Mouse (Mus musculus) T-cell, adult 2 months (primary cell): ENCODE measurements around the gene Ankrd65.

ENCODE experiments used
- DNase-seq: peaks from one replicate; pipeline ENCODE4 v3.0.0; 2022; ENCODE audit warnings: low spot score

The Ankrd65 gene

DNA sequence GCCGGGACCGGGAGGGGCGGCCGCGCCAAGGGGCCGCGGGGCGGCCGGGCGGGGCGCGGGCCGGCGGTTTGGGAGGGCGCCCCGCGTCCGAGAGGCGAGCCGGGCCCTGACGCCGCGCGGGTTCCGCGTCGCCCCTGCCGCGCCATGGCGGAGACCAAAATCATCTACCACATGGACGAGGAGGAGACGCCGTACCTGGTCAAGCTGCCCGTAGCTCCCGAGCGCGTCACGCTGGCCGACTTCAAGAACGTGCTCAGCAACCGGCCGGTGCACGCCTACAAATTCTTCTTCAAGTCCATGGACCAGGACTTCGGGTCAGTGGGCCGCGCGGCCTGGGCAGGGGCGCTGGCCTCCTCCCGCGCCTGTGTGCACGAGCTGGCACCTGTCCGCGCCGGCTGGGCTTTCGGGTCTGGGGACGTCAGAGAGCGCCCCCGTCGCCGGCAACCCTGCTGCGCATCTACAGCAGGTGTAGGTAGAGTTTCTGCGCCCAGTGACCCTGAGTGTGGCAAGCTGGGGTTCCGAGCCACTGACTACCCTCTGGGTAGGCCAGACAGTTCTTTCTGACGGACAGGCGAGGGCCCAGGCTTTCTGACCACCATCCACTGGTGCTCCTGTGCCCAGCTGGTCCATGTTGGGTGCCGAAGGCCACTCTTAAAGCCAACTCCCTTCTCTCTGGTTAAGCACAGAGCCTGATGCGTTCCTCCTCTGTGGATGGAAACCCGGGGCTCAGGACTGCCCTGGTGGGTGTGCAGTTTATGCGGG, 57.5 kb downstream of the Ankrd65 start:
- peak; percentile 14 for DNase-seq

DNA sequence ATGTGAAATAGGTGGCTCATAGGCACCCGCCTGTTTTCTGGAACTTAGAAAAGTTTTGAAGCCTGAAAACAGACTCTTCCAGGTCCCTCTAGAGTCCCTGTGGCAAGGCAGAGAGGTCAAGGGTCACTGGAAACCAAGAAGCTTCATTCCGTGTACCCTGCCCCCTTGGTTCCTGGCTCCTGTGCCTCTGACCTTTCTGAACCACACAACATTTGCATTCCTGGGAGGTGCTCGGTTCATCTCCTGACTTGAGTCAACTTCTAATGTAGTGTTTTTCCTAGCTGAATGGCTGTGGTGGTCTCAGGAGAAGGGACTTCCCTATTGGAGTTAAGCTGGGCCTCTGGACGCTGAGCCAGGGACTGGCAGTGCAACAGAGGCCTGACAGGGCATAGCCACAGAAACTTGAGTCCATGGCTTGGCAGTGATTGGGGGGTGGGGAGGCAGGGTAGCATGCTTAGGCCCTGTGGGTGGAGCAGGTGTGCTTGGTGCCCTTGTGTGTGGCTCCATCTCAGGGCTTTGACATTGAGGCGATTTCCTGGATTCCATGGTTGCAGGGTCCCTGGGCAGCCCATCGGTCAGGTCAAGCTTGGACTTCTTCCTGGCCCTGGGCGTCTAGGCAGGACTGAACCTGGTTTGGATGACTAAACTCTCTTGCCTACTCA, 58.3 kb downstream of the Ankrd65 start:
- DNase-seq = no peak
